Mouse (Mus musculus) MEL (cell line): Measurements from ENCODE around the gene Wfdc5.

ENCODE experiments used
- CTCF ChIP-seq, 3 experiments: IDR thresholded peaks in 2 of 3; conservative IDR thresholded peaks in 1 of 3; 2 replicates each; pipeline ENCODE4 v1.5.1; 2011 to 2012; ENCODE audit warnings: low read length in 3 of 3, low read depth in 2 of 3, mild to moderate bottlenecking in 2 of 3, improper control_type of control experiment in 1 of 3, inconsistent platforms in 1 of 3, mixed read lengths in 1 of 3, moderate library complexity in 1 of 3; ENCODE audit not compliant: control insufficient read depth in 1 of 3, insufficient read depth in 1 of 3, poor library complexity in 1 of 3, severe bottlenecking in 1 of 3
- EP300 ChIP-seq, 2 experiments: IDR thresholded peaks; 2 replicates each; pipeline ENCODE4 v1.6.1; 2011; ENCODE audit warnings: improper control_type of control experiment in 2 of 2, low read length in 2 of 2, low read depth in 1 of 2, mild to moderate bottlenecking in 1 of 2
- GATA1 ChIP-seq: IDR thresholded peaks from 2 replicates; pipeline ENCODE4 v1.6.1; 2011; ENCODE audit warnings: low read depth, low read length, improper control_type of control experiment
- POLR2A ChIP-seq, 2 experiments: IDR thresholded peaks; 2 replicates each; pipeline ENCODE4 v1.6.1; 2011 to 2012; ENCODE audit warnings: low read length in 2 of 2, mild to moderate bottlenecking in 2 of 2, control low read depth in 1 of 2, improper control_type of control experiment in 1 of 2, low read depth in 1 of 2, moderate library complexity in 1 of 2; ENCODE audit not compliant: control insufficient read depth in 1 of 2, insufficient read depth in 1 of 2, poor library complexity in 1 of 2
- POLR2AphosphoS5 ChIP-seq: IDR thresholded peaks from 2 replicates; pipeline ENCODE4 v1.6.1; 2012; ENCODE audit warnings: low read depth, borderline replicate concordance, mild to moderate bottlenecking, inconsistent platforms, low read length, moderate library complexity, mixed read lengths
- SMC3 ChIP-seq: IDR thresholded peaks from 2 replicates; pipeline ENCODE4 v1.6.1; 2011; ENCODE audit warnings: low read depth, low read length, improper control_type of control experiment
- TAL1 ChIP-seq: IDR thresholded peaks from 2 replicates; pipeline ENCODE4 v1.6.1; 2012; ENCODE audit warnings: mild to moderate bottlenecking, inconsistent platforms, low read length, moderate library complexity, mixed read lengths
- USF2 ChIP-seq, 2 experiments: IDR thresholded peaks; 2 replicates each; pipeline ENCODE4 v1.6.1; 2011 to 2012; ENCODE audit warnings: improper control_type of control experiment in 2 of 2, low read length in 2 of 2, borderline replicate concordance in 1 of 2, inconsistent platforms in 1 of 2, low read depth in 1 of 2, mild to moderate bottlenecking in 1 of 2; ENCODE audit not compliant: insufficient read depth in 1 of 2
- ZKSCAN1 ChIP-seq: IDR thresholded peaks from 2 replicates; pipeline ENCODE4 v1.6.1; 2012; ENCODE audit warnings: low read depth, mild to moderate bottlenecking, inconsistent platforms, low read length, improper control_type of control experiment, moderate library complexity

GRCm38 (mm10) chr2:164154007-164154406 is 28.5 kb downstream of the Wfdc5 start:
- TF ChIP-seq EP300 (IDR thresholded peaks at IDR 0.05; ENCODE audit: low read depth in 1 of 2, low read length in 2 of 2) (no peak), USF2 (IDR thresholded peaks at IDR 0.05; ENCODE audit: borderline replicate concordance in 1 of 2, insufficient read depth in 1 of 2, low read depth in 1 of 2, low read length in 2 of 2) (no peak), POLR2A (IDR thresholded peaks at IDR 0.05; ENCODE audit: control insufficient read depth in 1 of 2, insufficient read depth in 1 of 2, low read depth in 1 of 2, low read length in 2 of 2, poor library complexity in 1 of 2) (no peak), SMC3 (no peak), ZKSCAN1 (no peak), POLR2AphosphoS5 (no peak), CTCF (IDR thresholded peaks at IDR 0.05 in 2 of 3, conservative IDR thresholded peaks at IDR 0.05 in 1 of 3; ENCODE audit: control insufficient read depth in 1 of 3, insufficient read depth in 1 of 3, low read depth in 2 of 3, low read length in 3 of 3, poor library complexity in 1 of 3, severe bottlenecking in 1 of 3) (no peak), TAL1 (no peak), GATA1 (no peak)
